Mouse (Mus musculus) lung, postnatal 0 days (tissue): ENCODE measurements around the gene Ttc25.

Experiments used
- CTCF ChIP-seq: IDR thresholded peaks from 2 replicates; pipeline ENCODE4 v1.5.1; 2016; ENCODE audit warnings: antibody characterized with exemption, mild to moderate bottlenecking
- EP300 ChIP-seq: IDR thresholded peaks from 2 replicates; pipeline ENCODE4 v1.6.1; 2016; ENCODE audit warnings: antibody characterized with exemption, mild to moderate bottlenecking, control low read depth

DNA sequence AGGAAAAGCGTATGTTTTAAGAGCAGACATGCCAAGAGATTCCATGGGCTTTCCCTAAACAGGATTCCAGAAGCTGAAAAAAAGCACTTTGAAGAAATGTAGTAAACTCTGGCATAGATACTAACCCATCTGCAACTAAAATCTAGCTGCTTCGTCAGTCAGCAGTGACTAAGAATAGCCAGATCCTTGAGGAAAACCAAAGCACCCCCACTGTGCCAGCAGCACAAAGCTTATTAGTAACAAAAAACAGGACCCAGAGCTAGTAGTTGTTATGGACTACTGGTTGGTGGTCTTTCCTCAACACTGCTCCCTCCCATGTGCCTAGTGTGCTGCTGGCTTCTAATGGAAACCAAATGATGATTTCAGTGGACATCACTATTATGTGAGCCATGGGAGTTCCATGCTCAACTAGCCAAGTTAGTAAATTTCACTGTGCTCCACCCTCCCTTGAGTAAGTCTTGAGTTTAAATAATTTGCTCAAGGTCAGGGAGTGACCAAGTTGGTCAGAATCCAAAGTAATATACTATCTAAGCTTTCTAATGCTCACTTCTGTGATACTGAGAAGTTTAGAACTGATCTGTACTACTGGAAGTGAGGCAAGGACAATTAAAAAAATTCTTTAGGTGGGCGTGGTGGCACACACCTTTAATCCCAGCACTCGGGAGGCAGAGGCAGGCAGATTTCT is 59.1 kb downstream of the Ttc25 start:
- TF ChIP-seq CTCF = no peak
- no peak for TF ChIP-seq EP300
